Mouse (Mus musculus): ENCODE data around the gene Pitpnm2. TPM values are rescaled to one million over a fixed set of nuclear protein-coding genes. Genes with fewer than 3 reads are reported as not detected.

Gene Pitpnm2
- total and polyA plus RNA-seq, 3 experiments: 7.0 to 22.2 TPM; not detected in 1

- TF ChIP-seq ZNF384 (IDR thresholded peaks at IDR 0.05; ENCODE audit: low read depth, low read length) (no peak), MAZ (IDR thresholded peaks at IDR 0.05; ENCODE audit: low read depth, low read length) (peak; percentile 76; the same call in 1 of the 2 replicates), MYB (IDR thresholded peaks at IDR 0.05; ENCODE audit: low read depth, low read length) (no peak), RCOR1 (IDR thresholded peaks at IDR 0.05; ENCODE audit: low read depth, low read length) (no peak), USF1 (IDR thresholded peaks at IDR 0.05; ENCODE audit: low read depth, low read length) (no peak), KAT2A (conservative IDR thresholded peaks at IDR 0.05; ENCODE audit: low read depth, low read length) (peak; percentile 58), POLR2AphosphoS5 (IDR thresholded peaks at IDR 0.05; ENCODE audit: borderline replicate concordance, low read depth, low read length) (no peak), TCF12 (IDR thresholded peaks at IDR 0.05; ENCODE audit: low read depth, low read length) (peak; percentile 64), NELFE (IDR thresholded peaks at IDR 0.05; ENCODE audit: low read depth, low read length) (no peak; the same call in 1 of the 2 replicates), MAFK (IDR thresholded peaks at IDR 0.05; ENCODE audit: borderline replicate concordance, low read depth, low read length) (no peak), USF2 (IDR thresholded peaks at IDR 0.05; ENCODE audit: borderline replicate concordance in 1 of 2, insufficient read depth in 1 of 2, low read depth in 1 of 2, low read length in 2 of 2) (no peak), MEF2A (IDR thresholded peaks at IDR 0.05; ENCODE audit: extremely low read depth, insufficient replicate concordance, low read depth, low read length, poor library complexity, severe bottlenecking) (no peak), SMC3 (IDR thresholded peaks at IDR 0.05; ENCODE audit: low read depth, low read length) (peak; percentile 71), NRF1 (IDR thresholded peaks at IDR 0.05; ENCODE audit: insufficient read depth, low read depth, low read length, poor library complexity, severe bottlenecking) (no peak), BHLHE40 (IDR thresholded peaks at IDR 0.05; ENCODE audit: borderline replicate concordance, low read depth, low read length) (no peak)
These were observed 138.4 kb downstream of the Pitpnm2 start (continued) for GRCm38 (mm10) chr5:124111077-124111741.

DNA sequence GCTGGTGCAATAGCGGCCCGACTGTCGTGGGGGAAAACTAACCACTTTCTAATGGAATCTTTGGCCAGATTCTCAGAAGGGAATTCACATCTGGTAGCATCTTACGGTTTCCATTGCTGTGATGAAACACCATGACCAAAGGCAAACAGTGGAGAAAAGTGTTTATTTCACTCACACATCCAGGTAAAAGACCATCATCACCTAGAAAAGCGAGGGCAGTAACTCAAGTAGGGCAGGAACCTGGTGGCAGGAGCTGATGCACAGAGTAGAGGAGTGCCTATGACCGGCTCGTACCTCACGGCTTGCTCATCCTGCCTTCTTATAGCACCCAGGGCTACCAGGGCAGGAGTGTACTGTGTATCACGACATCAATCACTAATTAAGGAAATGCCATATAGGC lies 146.0 kb downstream of the Pitpnm2 start:
- DNase-seq (ENCODE audit: low read depth, low spot score): peak; percentile 75
- H3K9ac ChIP-seq (ENCODE audit: control insufficient read depth, low read depth, low read length, poor library complexity, severe bottlenecking): no peak overlapping the region
- no peaks in the 10 kb centered on the region for H3K4me1 ChIP-seq (ENCODE audit: control insufficient read depth in 1 of 2, insufficient read depth in 2 of 2, low read length in 2 of 2)
- H3K36me3 ChIP-seq (ENCODE audit: control insufficient read depth in 1 of 2, insufficient read depth in 2 of 2, low read length in 2 of 2): no peaks in the 10 kb centered on the region; a peak in 1 of 4 replicates
- no peaks in the 10 kb centered on the region for H3K79me2 ChIP-seq (ENCODE audit: control insufficient read depth, insufficient read depth, low read length, poor library complexity)
- no peak overlapping the region for H3K4me3 ChIP-seq (ENCODE audit: control insufficient read depth in 1 of 2, insufficient read depth in 1 of 2, low read depth in 2 of 2, low read length in 2 of 2)
- TF ChIP-seq NELFE (IDR thresholded peaks at IDR 0.05; ENCODE audit: low read depth, low read length) (peak; percentile 48; the same call in 1 of the 2 replicates), SMC3 (IDR thresholded peaks at IDR 0.05; ENCODE audit: low read depth, low read length) (peak; percentile 16; the same call in 1 of the 2 replicates), POLR2A (IDR thresholded peaks at IDR 0.05; ENCODE audit: control insufficient read depth in 1 of 2, insufficient read depth in 1 of 2, low read depth in 1 of 2, low read length in 2 of 2, poor library complexity in 1 of 2) (peak; percentile 25 to 81; a peak in 3 of 4 replicates), POLR2AphosphoS5 (IDR thresholded peaks at IDR 0.05; ENCODE audit: borderline replicate concordance, low read depth, low read length) (peak; percentile 79; the same call in 1 of the 2 replicates), ZKSCAN1 (IDR thresholded peaks at IDR 0.05; ENCODE audit: low read depth, low read length) (no peak), ZMIZ1 (IDR thresholded peaks at IDR 0.05; ENCODE audit: low read depth, low read length) (peak; percentile 83), CHD2 (IDR thresholded peaks at IDR 0.05; ENCODE audit: low read length) (peak; percentile 30; the same call in 1 of the 2 replicates), KAT2A (conservative IDR thresholded peaks at IDR 0.05; ENCODE audit: low read depth, low read length) (no peak), BHLHE40 (IDR thresholded peaks at IDR 0.05; ENCODE audit: borderline replicate concordance, low read depth, low read length) (0 out of 2 replicates have a peak, but pooled peaks have one; percentile 27), ZNF384 (IDR thresholded peaks at IDR 0.05; ENCODE audit: low read depth, low read length) (no peak), POLR2AphosphoS2 (IDR thresholded peaks at IDR 0.05; ENCODE audit: low read length) (peak; percentile 97), TBP (IDR thresholded peaks at IDR 0.05; ENCODE audit: low read depth, low read length) (peak; percentile 19; the same call in 1 of the 2 replicates), MYC (IDR thresholded peaks at IDR 0.05; ENCODE audit: low read depth, low read length) (no peak)
- H3K27me3 ChIP-seq (ENCODE audit: control insufficient read depth in 1 of 2, insufficient read depth in 2 of 2, low read length in 2 of 2): no peaks in the 10 kb centered on the region
- H3K9me3 ChIP-seq (replicated peaks; ENCODE audit: insufficient read depth, low read length): no peaks in the 10 kb centered on the region
- 0 out of 2 replicates have a peak overlapping the region, but pooled peaks have one; percentile 15 for H3K27ac ChIP-seq (ENCODE audit: control insufficient read depth, low read depth, low read length)

Measured in MEL (cell line).